Mouse (Mus musculus) forebrain, embryonic 11.5 days (tissue): ENCODE data around the gene Etv2. TPM values are rescaled to one million over a fixed set of nuclear protein-coding genes. Genes with fewer than 3 reads are reported as not detected.

Experiments used
- ATAC-seq: fragments of 200-750 bp; cut with Nextera tagmentation; replicated peaks from 2 replicates; pipeline ENCODE4 v1.8.0; 2017; ENCODE audit warnings: moderate TSS enrichment; ENCODE audit not compliant: low FRiP score
- DNase-seq: peaks from one replicate; pipeline ENCODE4 v3.0.0-alpha.2; 2017; ENCODE audit warnings: low spot score
- H3K27ac ChIP-seq: fragments of 300-500 bp; sonication (generic); 2 replicates; pipeline ENCODE4 v1.5.1; 2014; ENCODE audit warnings: low read depth, low read length
- H3K27me3 ChIP-seq: fragments of 300-500 bp; sonication (generic); 2 replicates; pipeline ENCODE4 v1.6.1; 2014; ENCODE audit warnings: mild to moderate bottlenecking, low read length, mixed read lengths; ENCODE audit not compliant: control insufficient read depth, insufficient read depth
- H3K36me3 ChIP-seq: fragments of 300-500 bp; sonication (generic); 2 replicates; pipeline ENCODE4 v1.6.1; 2014; ENCODE audit warnings: mild to moderate bottlenecking, low read length, moderate library complexity, mixed read lengths; ENCODE audit not compliant: control insufficient read depth, insufficient read depth
- H3K4me1 ChIP-seq: fragments of 300-500 bp; sonication (generic); replicated peaks from 2 replicates; pipeline ENCODE4 v1.6.1; 2014; ENCODE audit warnings: low read length, mixed read lengths; ENCODE audit not compliant: control insufficient read depth, insufficient read depth
- H3K4me2 ChIP-seq: fragments of 300-500 bp; sonication (generic); 2 replicates; pipeline ENCODE4 v1.6.1; 2014; ENCODE audit warnings: low read depth, mild to moderate bottlenecking, low read length, moderate library complexity, mixed read lengths; ENCODE audit not compliant: severe bottlenecking
- H3K4me3 ChIP-seq: fragments of 300-500 bp; sonication (generic); 2 replicates; pipeline ENCODE4 v1.5.1; 2014; ENCODE audit warnings: low read depth, low read length
- H3K9ac ChIP-seq: fragments of 300-500 bp; sonication (generic); 2 replicates; pipeline ENCODE4 v1.6.1; 2014; ENCODE audit warnings: low read length
- H3K9me3 ChIP-seq: fragments of 300-500 bp; sonication (generic); 2 replicates; pipeline ENCODE4 v1.6.1; 2016; ENCODE audit warnings: low read length, mixed read lengths; ENCODE audit not compliant: control insufficient read depth
- WGBS: fragments of 180-500 bp; shearing (Covaris S2); extraction: QIAGEN DNeasy Blood & Tissue Kit; methylation state at CpG from one replicate; pipeline ENCODE4 v1.1.7; 2014; 5-methylcytosine and 5-hydroxymethylcytosine counted together
- polyA plus RNA-seq: library from polyadenylated mRNA; unstranded; fragments of >200 nt; fragmentation: Nextera tagmentation; extraction: Ambion mirVana; gene quantifications from 2 replicates; pipeline ENCODE4 v1.2.1, GENCODE M21; 2014

Etv2 gene
- not detected in 2 replicates for polyA plus RNA-seq

GRCm38 (mm10) chr7:30635752-30636151 lies at the start of gene Etv2:
Gene Etv2 (minus strand): TSS chr7:30635852.
- WGBS = 6% methylated on average over 5 of the region's 5 CpGs
- 0 out of 2 replicates have a peak within 1 kb of the TSS, but pooled peaks have one; percentile 24 for H3K4me2 ChIP-seq
- H3K9me3 ChIP-seq = no peaks in the 10 kb centered on the region
- no peak within 1 kb of the TSS for H3K27ac ChIP-seq
- ATAC-seq (no peak), DNase-seq (no peak)
- H3K9ac ChIP-seq = no peak within 1 kb of the TSS; the same call in 1 of the 2 replicates
- H3K27me3 ChIP-seq = peaks cover 44% of the 10 kb centered on the region
- H3K4me3 ChIP-seq = peak within 1 kb of the TSS; percentile 12; the same call in 1 of the 2 replicates
- H3K4me1 ChIP-seq = peaks cover 7% of the 10 kb centered on the region; the same call in 1 of the 2 replicates
- no peaks in the 10 kb centered on the region for H3K36me3 ChIP-seq

GRCm38 (mm10) chr7:30683425-30683824 lies 47.8 kb upstream of the Etv2 start:
- Histone ChIP-seq H3K4me3 (no peak overlapping the region), H3K27me3 (peaks cover 3% of the 10 kb centered on the region; the same call in 1 of the 2 replicates), H3K9ac (no peak overlapping the region), H3K9me3 (no peaks in the 10 kb centered on the region; the same call in 1 of the 2 replicates), H3K36me3 (no peaks in the 10 kb centered on the region), H3K4me1 (no peaks in the 10 kb centered on the region), H3K27ac (no peak overlapping the region), H3K4me2 (no peak overlapping the region)
- no peak for ATAC-seq
- DNase-seq = no peak
- 78% methylated on average over 2 of the region's 2 CpGs for WGBS

- no peak overlapping the region for H3K4me3 ChIP-seq
- H3K4me2 ChIP-seq = no peak overlapping the region
- WGBS = 78% methylated on average over 5 of the region's 5 CpGs
- ATAC-seq = no peak
- H3K9ac ChIP-seq = no peak overlapping the region
- H3K27me3 ChIP-seq = no peaks in the 10 kb centered on the region
- no peaks in the 10 kb centered on the region; the same call in 1 of the 2 replicates for H3K9me3 ChIP-seq
- no peak for DNase-seq
- no peaks in the 10 kb centered on the region for H3K4me1 ChIP-seq
- H3K27ac ChIP-seq = no peak overlapping the region
- H3K36me3 ChIP-seq = no peaks in the 10 kb centered on the region
These were observed 46.2 kb upstream of the Etv2 start for GRCm38 (mm10) chr7:30681897-30682296.

GRCm38 (mm10) chr7:30678263-30678975 lies 42.8 kb upstream of the Etv2 start:
- Histone ChIP-seq H3K4me1 (no peaks in the 10 kb centered on the region), H3K4me3 (no peak overlapping the region), H3K9me3 (no peaks in the 10 kb centered on the region; the same call in 1 of the 2 replicates), H3K27me3 (no peaks in the 10 kb centered on the region), H3K27ac (no peak overlapping the region), H3K4me2 (no peak overlapping the region), H3K9ac (no peak overlapping the region), H3K36me3 (no peaks in the 10 kb centered on the region)
- DNase-seq (no peak), ATAC-seq (no peak)
- WGBS = 71% methylated on average over 5 of the region's 5 CpGs

GRCm38 (mm10) chr7:30671480-30671879 lies 35.8 kb upstream of the Etv2 start, which contains the start of gene Pmis2:
Gene Pmis2 (minus strand): TSS chr7:30671605.
- Histone ChIP-seq H3K27ac (no peak within 1 kb of the TSS), H3K4me1 (no peaks in the 10 kb centered on the region), H3K27me3 (no peaks in the 10 kb centered on the region), H3K4me2 (no peak within 1 kb of the TSS), H3K36me3 (no peaks in the 10 kb centered on the region), H3K4me3 (no peak within 1 kb of the TSS), H3K9ac (no peak within 1 kb of the TSS), H3K9me3 (no peaks in the 10 kb centered on the region)
- DNase-seq (no peak), ATAC-seq (no peak)
- 72% methylated on average over 9 of the region's 9 CpGs for WGBS

- no peaks in the 10 kb centered on the region for H3K9me3 ChIP-seq
- no peaks in the 10 kb centered on the region for H3K36me3 ChIP-seq
- H3K27ac ChIP-seq = no peak overlapping the region
- H3K27me3 ChIP-seq = no peaks in the 10 kb centered on the region
- DNase-seq = no peak
- no peak overlapping the region for H3K4me2 ChIP-seq
- no peak overlapping the region for H3K9ac ChIP-seq
- no peak for ATAC-seq
- WGBS = 45% methylated on average over 3 of the region's 3 CpGs
- H3K4me3 ChIP-seq = no peak overlapping the region
- peaks cover 2% of the 10 kb centered on the region; the same call in 1 of the 2 replicates for H3K4me1 ChIP-seq
These were observed 33.6 kb upstream of the Etv2 start for GRCm38 (mm10) chr7:30669229-30669628.

- Histone ChIP-seq H3K4me2 (peak overlapping the region; percentile 66), H3K9ac (peak overlapping the region; percentile 70), H3K27ac (no peak overlapping the region), H3K4me1 (peaks cover 2% of the 10 kb centered on the region; the same call in 1 of the 2 replicates), H3K4me3 (peak overlapping the region; percentile 70), H3K27me3 (no peaks in the 10 kb centered on the region), H3K36me3 (no peaks in the 10 kb centered on the region; the same call in 1 of the 2 replicates), H3K9me3 (no peaks in the 10 kb centered on the region)
- ATAC-seq (0 out of 2 replicates have a peak, but pooled peaks have one; percentile 45), DNase-seq (no peak)
- 5% methylated on average over 11 of the region's 11 CpGs for WGBS
These were observed 29.7 kb upstream of the Etv2 start for GRCm38 (mm10) chr7:30665321-30665720.

GRCm38 (mm10) chr7:30664529-30665200 lies 29.0 kb upstream of the Etv2 start, which contains the start of gene Haus5:
Gene Haus5 (minus strand): TSS chr7:30664994.
- Histone ChIP-seq H3K27me3 (no peaks in the 10 kb centered on the region), H3K4me2 (peak within 1 kb of the TSS; percentile 66), H3K4me1 (peaks cover 2% of the 10 kb centered on the region; the same call in 1 of the 2 replicates), H3K27ac (no peak within 1 kb of the TSS; the same call in 1 of the 2 replicates), H3K4me3 (peak within 1 kb of the TSS; percentile 70), H3K9me3 (no peaks in the 10 kb centered on the region), H3K36me3 (no peaks in the 10 kb centered on the region; the same call in 1 of the 2 replicates), H3K9ac (peak within 1 kb of the TSS; percentile 70)
- WGBS = under 1% methylated on average over 34 of the region's 34 CpGs
- peak; percentile 94 for DNase-seq
- ATAC-seq = peak; percentile 92
